Mouse (Mus musculus) CH12.LX (cell line): ENCODE measurements around the gene Scaf11. TPM values are rescaled to one million over a fixed set of nuclear protein-coding genes. Genes with fewer than 3 reads are reported as not detected.

Experiments used
- DNase-seq: peaks from one replicate; pipeline ENCODE4 v3.0.0-alpha.2; 2013; ENCODE audit errors: extremely low read depth
- H3K27ac ChIP-seq: 2 replicates; pipeline ENCODE4 v1.5.1; 2012; ENCODE audit warnings: low read depth, mild to moderate bottlenecking, control low read depth, moderate library complexity; ENCODE audit not compliant: insufficient read depth
- H3K27me3 ChIP-seq: replicated peaks from 2 replicates; pipeline ENCODE3; 2012; ENCODE audit warnings: inconsistent platforms
- H3K36me3 ChIP-seq, 2 experiments: replicated peaks in 1 of 2; 2 replicates each; pipeline versions ENCODE3 to v1.6.1; 2012; ENCODE audit warnings: inconsistent platforms in 1 of 2, low read length in 1 of 2, mild to moderate bottlenecking in 1 of 2, mixed read lengths in 1 of 2, moderate library complexity in 1 of 2; ENCODE audit not compliant: control insufficient read depth in 1 of 2, insufficient read depth in 1 of 2
- H3K4me1 ChIP-seq, 2 experiments: 2 replicates each; pipeline ENCODE4 v1.6.1; 2012; ENCODE audit warnings: inconsistent platforms in 1 of 2, moderate library complexity in 1 of 2; ENCODE audit not compliant: insufficient read depth in 2 of 2, control insufficient read depth in 1 of 2
- H3K4me2 ChIP-seq: 2 replicates; pipeline ENCODE4 v1.6.1; 2012; ENCODE audit warnings: low read depth, mild to moderate bottlenecking, control low read depth; ENCODE audit not compliant: poor library complexity, insufficient read depth, severe bottlenecking
- H3K4me3 ChIP-seq, 3 experiments: fragments of 150-350 bp in 1 of 3; sonication (generic) in 1 of 3; replicated peaks in 1 of 3; 2 replicates each; pipeline versions ENCODE3 to v1.5.1; 2011 to 2012; ENCODE audit warnings: low read depth in 2 of 3, low read length in 2 of 3, mild to moderate bottlenecking in 2 of 3, moderate library complexity in 2 of 3, control low read depth in 1 of 3, improper control_type of control experiment in 1 of 3, inconsistent platforms in 1 of 3, mixed read lengths in 1 of 3; ENCODE audit not compliant: poor library complexity in 1 of 3
- H3K79me2 ChIP-seq: replicated peaks from 2 replicates; pipeline ENCODE4 v1.6.1; 2012; ENCODE audit warnings: mild to moderate bottlenecking, moderate library complexity; ENCODE audit not compliant: control insufficient read depth, poor library complexity, insufficient read depth, severe bottlenecking; ENCODE audit errors: extremely low read depth
- H3K9ac ChIP-seq: 2 replicates; pipeline ENCODE4 v1.6.1; 2012; ENCODE audit warnings: low read depth, mild to moderate bottlenecking, control low read depth, moderate library complexity; ENCODE audit not compliant: insufficient read depth
- H3K9me3 ChIP-seq: replicated peaks from 2 replicates; pipeline ENCODE3; 2012; ENCODE audit warnings: low read length, inconsistent platforms, mixed read lengths
- CHD2 ChIP-seq: IDR thresholded peaks from 2 replicates; pipeline ENCODE4 v1.6.1; 2011; ENCODE audit warnings: low read length, improper control_type of control experiment
- CTCF ChIP-seq, 2 experiments: IDR thresholded peaks in 1 of 2; conservative IDR thresholded peaks in 1 of 2; 2 replicates each; pipeline ENCODE4 v1.5.1; 2011 to 2012; ENCODE audit warnings: low read depth in 2 of 2, low read length in 2 of 2, improper control_type of control experiment in 1 of 2, inconsistent platforms in 1 of 2, mild to moderate bottlenecking in 1 of 2, moderate library complexity in 1 of 2
- HCFC1 ChIP-seq: IDR thresholded peaks from 2 replicates; pipeline ENCODE4 v1.6.1; 2012; ENCODE audit warnings: low read depth, mild to moderate bottlenecking, inconsistent platforms, low read length, improper control_type of control experiment
- IRF4 ChIP-seq: IDR thresholded peaks from 2 replicates; pipeline ENCODE4 v1.6.1; 2014; ENCODE audit warnings: low read depth, mild to moderate bottlenecking, inconsistent platforms, low read length, improper control_type of control experiment
- JUN ChIP-seq: IDR thresholded peaks from 2 replicates; pipeline ENCODE4 v1.6.1; 2011; ENCODE audit warnings: low read depth, mild to moderate bottlenecking, low read length, improper control_type of control experiment, moderate library complexity; ENCODE audit not compliant: insufficient read depth
- MAX ChIP-seq: IDR thresholded peaks from 2 replicates; pipeline ENCODE4 v1.6.1; 2011; ENCODE audit warnings: low read length, improper control_type of control experiment
- NELFE ChIP-seq: IDR thresholded peaks from 2 replicates; pipeline ENCODE4 v1.6.1; 2011; ENCODE audit warnings: low read depth, low read length, improper control_type of control experiment
- PAX5 ChIP-seq: IDR thresholded peaks from 2 replicates; pipeline ENCODE4 v1.6.1; 2012; ENCODE audit warnings: low read length, inconsistent platforms, mixed read lengths
- POLR2A ChIP-seq: IDR thresholded peaks from 2 replicates; pipeline ENCODE4 v1.6.1; 2011; ENCODE audit warnings: low read depth, mild to moderate bottlenecking, improper control_type of control experiment, low read length
- RAD21 ChIP-seq: IDR thresholded peaks from 2 replicates; pipeline ENCODE4 v1.6.1; 2011; ENCODE audit warnings: low read depth, mild to moderate bottlenecking, low read length, improper control_type of control experiment, moderate library complexity
- TBP ChIP-seq: conservative IDR thresholded peaks from 2 replicates; pipeline ENCODE4 v1.6.1; 2011; ENCODE audit warnings: low read depth, low read length, improper control_type of control experiment
- UBTF ChIP-seq: IDR thresholded peaks from 2 replicates; pipeline ENCODE4 v1.6.1; 2012; ENCODE audit warnings: low read depth, mild to moderate bottlenecking, inconsistent platforms, low read length, improper control_type of control experiment, moderate library complexity
- ZC3H11A ChIP-seq: IDR thresholded peaks from 2 replicates; pipeline ENCODE4 v1.6.1; 2012; ENCODE audit warnings: low read depth, mild to moderate bottlenecking, inconsistent platforms, low read length, improper control_type of control experiment
- ZMIZ1 ChIP-seq: IDR thresholded peaks from 2 replicates; pipeline ENCODE4 v1.6.1; 2012; ENCODE audit warnings: low read depth, mild to moderate bottlenecking, inconsistent platforms, low read length, improper control_type of control experiment
- ZNF384 ChIP-seq: IDR thresholded peaks from 2 replicates; pipeline ENCODE4 v1.6.1; 2012; ENCODE audit warnings: low read depth, low read length, improper control_type of control experiment, inconsistent platforms
- dilution Hi-C: fragments of 300-500 bp; cut with MboI; formaldehyde crosslinking; loops from 2 replicates; pipeline ENCODE4 v1.14.3; 2020; ENCODE audit warnings: low sequenced_read_pairs; ENCODE audit not compliant: extremely low pct_unique_long_range_greater_than_20kb, extremely low pct_ligation_motif_present
- in situ Hi-C: fragments of 300-500 bp; cut with MboI; formaldehyde crosslinking; loops from 3 replicates; pipeline ENCODE4 v1.14.3; 2019; ENCODE audit warnings: low sequenced_read_pairs, low pct_ligation_motif_present, low pct_unique_long_range_greater_than_20kb, mixed read lengths
- polyA plus RNA-seq: library from polyadenylated mRNA; unstranded; fragments of >175 nt; gene quantifications from 2 replicates; pipeline ENCODE4 v1.2.1, GENCODE M21; 2012; ENCODE audit warnings: low read depth; ENCODE audit not compliant: insufficient read length
- total RNA-seq, 2 experiments: library from RNA; depleted of rRNA; stranded (reverse); fragments of 300-350 nt in 1 of 2; fragments of >200 nt in 1 of 2; gene quantifications; 2 replicates each; pipeline ENCODE4 v1.2.3; 2012 to 2014

The Scaf11 gene
- total and polyA plus RNA-seq, 3 experiments, result 57.2 to 88.0 (median 59.8) TPM

- no peak overlapping the region for H3K4me2 ChIP-seq
- peaks cover 21% of the 10 kb centered on the region for H3K9me3 ChIP-seq
- no peak overlapping the region for H3K27ac ChIP-seq
- no peak overlapping the region for H3K4me3 ChIP-seq
- no peak for TF ChIP-seq CHD2
- TF ChIP-seq ZMIZ1, result no peak
- H3K4me1 ChIP-seq, result no peaks in the 10 kb centered on the region
- in situ Hi-C loops, result no loop called here
- no peaks in the 10 kb centered on the region for H3K36me3 ChIP-seq
- DNase-seq, result no peak
- H3K79me2 ChIP-seq, result no peaks in the 10 kb centered on the region
- H3K9ac ChIP-seq, result no peak overlapping the region
- dilution Hi-C loops, result no loop called here
- no peaks in the 10 kb centered on the region for H3K27me3 ChIP-seq
Measured at GRCm38 (mm10) chr15:96497646-96498045, 37.0 kb upstream of the Scaf11 start.

DNA sequence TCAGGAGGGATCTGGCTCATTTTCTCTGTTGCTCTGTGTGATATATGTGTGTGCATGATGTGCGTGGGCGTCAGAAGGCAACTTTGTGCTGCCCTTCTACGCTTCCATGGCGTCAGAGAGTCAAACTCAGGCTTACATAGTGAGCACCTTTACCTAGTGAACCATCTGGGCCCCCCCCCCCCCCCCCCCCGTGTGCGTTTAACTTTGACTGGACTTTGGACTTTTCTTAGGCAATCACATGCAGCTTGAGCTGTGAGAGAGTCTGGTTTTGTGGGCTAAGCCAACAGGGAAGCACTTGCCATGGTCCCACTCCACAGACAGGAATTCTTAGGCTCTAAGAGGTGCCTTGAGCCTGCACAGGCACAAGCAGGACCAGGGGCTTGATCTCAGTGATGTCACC is 33.6 kb upstream of the Scaf11 start:
- Histone ChIP-seq H3K9me3 (peaks cover 11% of the 10 kb centered on the region), H3K9ac (no peak overlapping the region), H3K4me2 (no peak overlapping the region), H3K36me3 (no peaks in the 10 kb centered on the region), H3K79me2 (no peaks in the 10 kb centered on the region), H3K4me3 (no peak overlapping the region), H3K27me3 (no peaks in the 10 kb centered on the region)
- in situ Hi-C loops, result no loop called here
- TF ChIP-seq NELFE (no peak), RAD21 (no peak)
- TF ChIP-seq, all 38 proteins: peak for 0
- no peak for DNase-seq
- no peak overlapping the region for H3K27ac ChIP-seq
- dilution Hi-C loops, result no loop called here
- peaks cover 0 to 12% of the 10 kb centered on the region in 2 experiments; a peak in 3 of 4 replicates for H3K4me1 ChIP-seq

- Histone ChIP-seq H3K36me3 (no peaks in the 10 kb centered on the region), H3K79me2 (no peaks in the 10 kb centered on the region), H3K27me3 (no peaks in the 10 kb centered on the region), H3K9ac (no peak overlapping the region), H3K4me1 (peaks cover 0 to 16% of the 10 kb centered on the region in 2 experiments; a peak in 3 of 4 replicates), H3K4me3 (no peak overlapping the region), H3K27ac (no peak overlapping the region), H3K4me2 (no peak overlapping the region), H3K9me3 (peaks cover 11% of the 10 kb centered on the region)
- in situ Hi-C loops, result no loop called here
- dilution Hi-C loops, result no loop called here
- no peak for DNase-seq
- TF ChIP-seq HCFC1 (no peak), MAX (no peak), ZMIZ1 (no peak), IRF4 (no peak), POLR2A (no peak), JUN (no peak), PAX5 (no peak), NELFE (no peak), CTCF (conservative IDR thresholded peaks at IDR 0.05 in 1 of 2, IDR thresholded peaks at IDR 0.05 in 1 of 2; ENCODE audit: low read depth in 2 of 2, low read length in 2 of 2) (no peak), UBTF (no peak), ZNF384 (no peak), TBP (no peak), ZC3H11A (no peak), CHD2 (no peak)
Measured at GRCm38 (mm10) chr15:96493573-96493972, 32.9 kb upstream of the Scaf11 start.
